Mouse (Mus musculus) kidney, adult 2 months (tissue): Measurements from ENCODE around the gene Mlxipl. TPM values are rescaled to one million over a fixed set of nuclear protein-coding genes. Genes with fewer than 3 reads are reported as not detected.

Experiments
- DNase-seq: peaks from one replicate; pipeline ENCODE4 v3.0.0; 2021
- H3K27ac ChIP-seq: fragments of 200-500 bp; 2 replicates; pipeline ENCODE4 v1.5.1; 2012; ENCODE audit warnings: low read depth, low read length, control low read depth, inconsistent platforms; ENCODE audit not compliant: insufficient read depth
- H3K27me3 ChIP-seq: fragments of 200-500 bp; replicated peaks from 2 replicates; pipeline ENCODE4 v1.6.1; 2012; ENCODE audit warnings: mild to moderate bottlenecking, moderate library complexity, low read length, inconsistent platforms; ENCODE audit not compliant: control insufficient read depth, insufficient read depth
- H3K36me3 ChIP-seq: fragments of 200-500 bp; 2 replicates; pipeline ENCODE4 v1.6.1; 2012; ENCODE audit warnings: mild to moderate bottlenecking, moderate library complexity, low read length, inconsistent platforms; ENCODE audit not compliant: control insufficient read depth, insufficient read depth
- H3K4me1 ChIP-seq: fragments of 200-500 bp; 2 replicates; pipeline ENCODE4 v1.6.1; 2011; ENCODE audit warnings: low read length; ENCODE audit not compliant: control insufficient read depth, insufficient read depth
- H3K4me3 ChIP-seq: fragments of 200-500 bp; 2 replicates; pipeline ENCODE4 v1.5.1; 2011; ENCODE audit warnings: mild to moderate bottlenecking, low read depth, low read length, control low read depth; ENCODE audit not compliant: insufficient read depth
- CTCF ChIP-seq: fragments of 200-500 bp; conservative IDR thresholded peaks from 2 replicates; pipeline ENCODE4 v1.5.1; 2011; ENCODE audit warnings: low read depth, mild to moderate bottlenecking, control low read depth, low read length, moderate library complexity, mixed read lengths; ENCODE audit not compliant: insufficient read depth, insufficient read length
- POLR2A ChIP-seq: fragments of 200-500 bp; IDR thresholded peaks from one replicate; pipeline ENCODE4 v1.6.1; 2011; ENCODE audit warnings: low read depth, low read length, control low read depth
- WGBS: fragments of 180-500 bp; shearing (Covaris S2); methylation state at CpG from one replicate; pipeline ENCODE4 v1.1.7; 2018; 5-methylcytosine and 5-hydroxymethylcytosine counted together
- polyA plus RNA-seq: library from polyadenylated mRNA; depleted of rRNA; stranded (reverse); fragments of >200 nt; gene quantifications from 2 replicates; pipeline ENCODE4 v1.2.3, GENCODE M21; 2012; rRNA removed

The Mlxipl gene
- polyA plus RNA-seq, 1 experiment, result 144 TPM

- H3K27me3 ChIP-seq, result no peaks in the 10 kb centered on the region
- TF ChIP-seq CTCF (peak; percentile 19; the same call in 1 of the 2 replicates), POLR2A (no peak)
- WGBS, result 48% methylated on average over 8 of the region's 8 CpGs
- no peak overlapping the region for H3K4me3 ChIP-seq
- peak overlapping the region; percentile 48 for H3K27ac ChIP-seq
- H3K36me3 ChIP-seq, result peaks cover 3% of the 10 kb centered on the region
- peak; percentile 25 for DNase-seq
- H3K4me1 ChIP-seq, result no peaks in the 10 kb centered on the region
These were observed 93.6 kb downstream of the Mlxipl start for GRCm38 (mm10) chr5:135183131-135183861.

DNA sequence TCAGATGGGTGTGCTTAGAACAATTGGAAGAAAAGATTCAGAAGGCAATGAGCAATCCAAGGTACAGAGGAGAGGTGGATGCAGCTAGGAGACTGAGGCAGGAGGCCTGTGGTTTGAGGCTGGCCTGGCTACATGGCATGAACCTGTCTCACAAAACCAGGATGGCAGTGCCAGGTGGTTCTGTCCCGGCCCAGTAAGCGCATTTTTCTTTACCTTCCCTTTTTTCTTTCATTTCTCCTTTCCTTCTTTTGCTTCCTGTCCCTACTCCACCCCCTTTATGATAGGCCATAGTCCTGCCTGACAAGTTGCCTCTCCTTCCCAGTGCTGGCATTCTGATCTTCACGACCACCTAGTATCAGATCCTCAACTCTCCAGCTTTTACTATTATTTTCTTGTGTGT lies 95.3 kb downstream of the Mlxipl start:
- H3K4me1 ChIP-seq, result peaks cover 10% of the 10 kb centered on the region; the same call in 1 of the 2 replicates
- peaks cover 3% of the 10 kb centered on the region for H3K36me3 ChIP-seq
- H3K27ac ChIP-seq, result no peak overlapping the region
- TF ChIP-seq POLR2A (no peak), CTCF (no peak)
- DNase-seq, result no peak
- H3K27me3 ChIP-seq, result no peaks in the 10 kb centered on the region
- 93% methylated on average over 3 of the region's 3 CpGs for WGBS
- H3K4me3 ChIP-seq, result no peak overlapping the region

DNA sequence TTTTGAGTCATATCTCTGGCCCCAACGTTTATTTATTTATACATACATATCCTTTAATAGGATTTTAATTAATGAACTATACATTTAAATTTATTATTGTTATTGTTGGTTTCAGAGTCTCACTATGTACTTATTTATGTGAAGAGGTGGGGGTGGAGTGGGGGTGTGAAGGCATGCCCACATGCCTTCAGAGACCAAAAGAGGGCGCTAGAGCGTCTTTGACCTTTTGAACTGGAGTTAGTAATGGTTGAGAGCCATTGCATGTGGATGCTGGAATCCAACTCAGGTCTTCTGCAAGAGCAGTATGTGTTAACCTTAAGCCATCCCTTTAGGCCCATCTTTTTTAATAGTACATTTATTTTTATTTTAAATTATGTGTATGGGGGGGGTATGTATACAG lies 95.9 kb downstream of the Mlxipl start:
- Histone ChIP-seq H3K4me3 (no peak overlapping the region), H3K4me1 (peaks cover 10% of the 10 kb centered on the region; the same call in 1 of the 2 replicates), H3K36me3 (peaks cover 3% of the 10 kb centered on the region), H3K27ac (no peak overlapping the region), H3K27me3 (no peaks in the 10 kb centered on the region)
- WGBS, result 40% methylated on average over 3 of the region's 3 CpGs
- peak; percentile 41 for DNase-seq
- peak; percentile 46 for TF ChIP-seq CTCF
- no peak for TF ChIP-seq POLR2A

DNA sequence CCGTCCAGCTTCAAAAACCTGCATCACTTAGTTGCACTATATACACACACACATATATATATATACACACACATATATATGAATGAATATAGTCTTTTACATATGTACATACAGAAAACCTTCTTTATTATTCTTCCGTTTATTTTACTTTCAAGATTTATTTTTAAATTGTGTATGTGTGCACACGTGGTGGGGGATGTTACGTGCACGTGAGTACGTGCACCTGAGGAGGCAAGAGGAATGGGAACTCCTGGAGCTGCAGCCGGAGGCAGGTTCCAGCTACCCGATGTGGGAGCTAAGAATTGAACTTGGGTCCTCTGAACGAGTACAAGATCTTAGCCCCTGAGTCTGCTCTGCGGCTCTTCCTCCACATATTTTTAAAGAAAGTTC lies 96.5 kb downstream of the Mlxipl start:
- 24% methylated on average over 10 of the region's 10 CpGs for WGBS
- no peak for TF ChIP-seq POLR2A
- no peak for TF ChIP-seq CTCF
- Histone ChIP-seq H3K36me3 (no peaks in the 10 kb centered on the region), H3K27me3 (no peaks in the 10 kb centered on the region), H3K27ac (peak overlapping the region; percentile 95), H3K4me1 (peaks cover 10% of the 10 kb centered on the region; the same call in 1 of the 2 replicates), H3K4me3 (peak overlapping the region; percentile 60)
- no peak for DNase-seq

DNA sequence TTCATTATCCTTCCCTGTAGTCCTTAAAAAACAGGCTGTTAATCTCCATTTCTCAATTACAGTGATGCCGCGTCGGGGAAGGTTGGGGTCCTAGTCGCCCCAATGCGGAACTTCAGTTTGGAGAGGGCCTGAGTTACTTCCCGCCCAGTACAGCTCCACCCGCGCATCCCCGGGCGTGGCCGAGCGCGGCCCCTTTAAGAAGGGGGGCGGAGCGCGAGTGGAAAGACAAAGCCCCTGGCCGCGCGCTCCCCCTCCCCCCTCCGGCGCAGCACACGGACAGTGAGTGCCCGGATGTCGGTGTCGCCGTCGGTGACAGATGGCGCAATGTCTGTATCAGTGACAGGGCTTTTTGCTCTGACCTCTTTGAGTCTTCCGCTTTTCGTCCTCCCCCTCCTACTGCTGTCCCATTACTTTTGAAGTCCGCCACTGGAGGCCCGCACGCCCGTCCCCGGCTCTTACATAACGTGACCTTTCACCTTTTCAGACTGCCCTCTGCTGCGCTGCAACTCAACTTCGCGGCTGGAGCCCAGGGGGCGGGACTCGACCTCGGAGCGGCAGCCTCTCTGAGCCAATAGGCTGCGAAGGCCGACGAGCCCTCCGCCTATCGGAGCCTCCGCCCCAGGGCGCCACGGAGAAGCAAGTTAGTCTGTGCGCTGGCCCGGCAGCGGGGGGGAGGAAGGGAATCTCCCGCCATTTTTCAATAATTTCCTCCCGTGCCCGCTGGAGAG lies 97.1 kb downstream of the Mlxipl start, which contains the start of gene Baz1b:
Gene Baz1b, plus strand, starts transcription at position 644 of the 728 bp plus-strand sequence.
- H3K27ac ChIP-seq, result peak within 1 kb of the TSS; percentile 95
- no peaks in the 10 kb centered on the region for H3K36me3 ChIP-seq
- under 1% methylated on average over 57 of the region's 57 CpGs for WGBS
- peak; percentile 99 for DNase-seq
- peak within 1 kb of the TSS; percentile 80 for H3K4me3 ChIP-seq
- TF ChIP-seq CTCF (no peak), POLR2A (no peak)
- peaks cover 10% of the 10 kb centered on the region; the same call in 1 of the 2 replicates for H3K4me1 ChIP-seq
- no peaks in the 10 kb centered on the region for H3K27me3 ChIP-seq

DNA sequence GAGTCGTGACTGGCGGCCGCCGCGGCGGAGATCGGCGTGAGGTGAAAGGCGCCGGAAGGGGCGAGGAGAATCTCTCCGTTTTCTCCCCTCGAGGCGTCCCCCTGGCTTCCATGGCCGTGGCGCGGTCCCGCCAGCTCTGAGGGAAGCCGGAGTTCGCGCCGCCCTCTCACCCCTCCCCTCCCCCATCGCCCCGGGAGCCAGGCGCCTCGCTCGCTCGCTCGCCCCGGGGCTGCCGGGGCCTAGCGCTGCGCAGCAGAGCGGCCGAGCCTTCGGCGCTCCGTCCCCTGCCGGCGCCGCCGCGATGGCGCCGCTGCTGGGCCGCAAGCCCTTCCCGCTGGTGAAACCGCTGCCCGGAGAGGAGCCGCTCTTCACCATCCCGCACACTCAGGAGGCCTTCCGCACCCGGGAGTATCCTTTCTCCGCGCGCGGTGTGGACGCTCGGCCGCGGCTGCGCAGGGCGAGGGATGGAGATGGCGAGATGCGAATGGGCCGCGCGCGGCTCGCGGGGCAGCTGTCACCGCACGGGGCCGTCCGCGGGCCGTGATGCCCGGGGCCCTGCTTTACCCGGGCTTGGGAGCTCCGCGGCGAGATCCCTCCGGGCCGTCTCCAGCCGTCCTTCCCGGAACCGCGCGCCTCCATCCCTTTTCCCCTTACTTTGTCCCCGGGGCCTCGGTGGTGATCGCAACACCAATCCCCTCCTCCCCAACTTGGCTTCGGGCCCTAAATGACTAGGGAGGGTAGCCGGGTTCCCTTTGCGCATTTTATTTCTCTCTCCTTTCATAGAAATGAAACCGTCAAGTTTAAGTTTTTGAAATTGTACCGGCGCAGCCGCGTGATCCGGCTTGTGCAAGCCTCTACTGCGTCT lies 97.9 kb downstream of the Mlxipl start:
- DNase-seq, result no peak
- under 1% methylated on average over 100 of the region's 102 CpGs for WGBS

More for the DNA sequence above, 97.9 kb downstream of the Mlxipl start:
- TF ChIP-seq POLR2A (no peak), CTCF (no peak)
- peak overlapping the region; percentile 80 for H3K4me3 ChIP-seq
- no peaks in the 10 kb centered on the region for H3K27me3 ChIP-seq
- peak overlapping the region; percentile 82 for H3K27ac ChIP-seq
- H3K36me3 ChIP-seq, result no peaks in the 10 kb centered on the region
- peaks cover 10% of the 10 kb centered on the region; the same call in 1 of the 2 replicates for H3K4me1 ChIP-seq

Other genes starting within 250 kb of the Mlxipl start
- 0.09 TPM in 1 of 2 replicates, not detected in the other for gene Tmem270, start 183.2 kb upstream of the Mlxipl start, polyA plus RNA-seq
- gene Cldn13, start 174.4 kb upstream of the Mlxipl start, polyA plus RNA-seq, result not detected in 2 replicates
- gene Mettl27, start 157.5 kb upstream of the Mlxipl start, polyA plus RNA-seq, result 33.7 and 38.0 TPM in 2 replicates
- 37.5 and 44.1 TPM in 2 replicates for gene Cldn4, start 143.0 kb upstream of the Mlxipl start, polyA plus RNA-seq
- 26.7 and 36.7 TPM in 2 replicates for gene Cldn3, start 103.7 kb upstream of the Mlxipl start, polyA plus RNA-seq
- 111 and 121 TPM in 2 replicates for gene Abhd11, start 80.7 kb upstream of the Mlxipl start, polyA plus RNA-seq
- gene Stx1a, start 66.4 kb upstream of the Mlxipl start, polyA plus RNA-seq, result 3.9 and 4.1 TPM in 2 replicates
- 47.3 and 63.3 TPM in 2 replicates for gene Dnajc30, start 25.7 kb upstream of the Mlxipl start, polyA plus RNA-seq
- 50.4 and 50.7 TPM in 2 replicates for gene Bud23, start 24.9 kb upstream of the Mlxipl start, polyA plus RNA-seq
- gene Vps37d, start 11.6 kb upstream of the Mlxipl start, polyA plus RNA-seq, result 7.3 and 8.7 TPM in 2 replicates
- 10.1 and 10.2 TPM in 2 replicates for gene Tbl2, start 59.8 kb downstream of the Mlxipl start, polyA plus RNA-seq
- 36.7 and 47.9 TPM in 2 replicates for gene Bcl7b, start 78.4 kb downstream of the Mlxipl start, polyA plus RNA-seq
- gene Baz1b, start 97.4 kb downstream of the Mlxipl start, polyA plus RNA-seq, result 16.5 and 18.7 TPM in 2 replicates
- 0.67 and 0.83 TPM in 2 replicates for gene Fzd9, start 161.3 kb downstream of the Mlxipl start, polyA plus RNA-seq